Mouse (Mus musculus) neutrophil, adult 65 days (primary cell): ENCODE results near the gene Xlr4a. TPM values are rescaled to one million over a fixed set of nuclear protein-coding genes. Genes with fewer than 3 reads are reported as not detected.

Source experiments
- total RNA-seq: library from RNA; stranded (reverse); gene quantifications from 2 replicates; pipeline ENCODE4 v1.2.4, GENCODE M21; 2023

The Xlr4a gene
- 0.59 and 2.4 TPM in 2 replicates for total RNA-seq

DNA sequence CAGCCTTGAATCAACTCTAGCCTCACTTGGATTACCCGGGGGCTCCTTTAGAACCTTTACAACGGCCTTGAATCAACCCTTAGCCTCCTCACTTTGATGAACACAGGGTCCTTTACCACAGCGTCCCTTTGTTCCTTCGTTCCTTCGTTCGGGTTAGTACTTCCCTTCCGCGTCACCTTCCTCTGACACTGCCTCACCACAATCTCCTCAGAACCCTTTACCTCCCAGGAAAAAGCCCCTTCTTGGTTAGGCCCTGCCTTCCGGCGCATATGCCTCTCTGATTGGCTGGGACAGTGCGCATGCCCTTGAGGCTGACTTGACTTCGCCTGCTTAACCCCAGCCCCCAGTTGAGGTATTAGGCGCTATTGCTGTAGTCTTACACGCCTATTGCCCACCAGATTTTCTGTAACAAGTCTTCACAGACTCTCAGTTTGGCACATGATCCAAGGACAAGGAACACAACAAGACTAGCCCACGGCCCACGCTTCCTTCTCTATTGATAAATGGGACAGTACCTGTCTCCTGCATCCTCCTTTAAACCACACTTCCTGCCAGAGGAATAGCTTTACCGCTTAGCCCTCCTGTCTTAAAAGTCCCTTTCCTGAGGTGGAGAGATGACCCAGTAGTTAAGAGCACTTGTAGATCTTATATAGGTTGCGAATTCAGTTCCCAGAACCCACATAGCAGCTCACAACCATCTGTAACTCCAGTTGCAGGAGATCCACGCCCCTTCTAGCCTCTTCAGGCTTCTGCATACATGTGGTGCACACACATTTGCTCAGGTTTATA, at the start of gene Xlr4a:
Xlr4a (minus strand) TSS at position 212 of the 789 bp plus-strand sequence.

DNA sequence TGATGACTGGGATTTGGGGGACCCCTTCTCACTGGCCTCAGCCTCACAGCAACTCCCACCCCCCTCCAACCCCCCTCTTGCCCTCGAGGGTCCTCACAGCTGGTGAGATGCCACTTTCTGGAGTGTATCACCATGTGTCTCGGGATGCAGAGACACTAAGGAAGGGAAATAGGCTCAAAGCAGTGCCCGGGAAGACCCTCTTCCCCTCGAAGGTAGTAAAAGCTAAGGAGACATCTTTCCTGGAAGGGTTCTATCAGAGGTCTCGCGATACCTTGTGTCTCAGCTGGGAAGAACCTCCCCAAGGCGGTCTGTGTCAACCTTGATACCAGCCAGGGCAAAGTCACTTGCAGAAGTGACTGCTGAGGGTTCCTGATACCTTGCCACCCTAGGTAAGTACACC, 34.5 kb upstream of the Xlr4a start, which contains the start of gene Gm14685:
Gm14685 (plus strand) TSS at position 301 of the 400 bp plus-strand sequence.

DNA sequence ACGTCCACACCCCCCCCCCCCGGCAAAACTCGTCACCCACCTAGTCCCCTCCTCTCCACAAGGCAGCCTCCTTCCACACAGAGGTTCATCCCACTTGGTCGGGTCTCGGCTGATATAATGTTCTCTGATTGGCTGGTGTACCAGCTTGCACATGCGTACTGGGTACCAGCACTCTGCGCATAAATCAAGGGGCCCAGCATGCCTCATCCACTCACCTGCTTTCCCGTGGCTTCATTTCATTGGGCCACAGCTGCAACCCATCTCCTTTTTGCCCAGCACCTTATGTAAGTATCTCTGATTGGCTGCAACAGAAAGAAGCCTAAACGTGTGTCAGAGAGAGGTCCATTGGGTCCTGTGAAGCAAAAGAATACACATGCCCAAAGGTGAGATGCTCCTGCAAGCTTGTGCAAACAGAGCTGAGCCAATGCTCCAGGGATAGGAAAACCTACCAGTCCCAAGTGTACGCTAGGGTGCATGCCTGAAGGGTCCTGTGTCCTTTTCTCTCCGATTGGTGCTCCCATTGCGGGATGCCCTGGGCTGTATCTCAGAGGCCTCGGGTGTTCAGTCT, 14.7 kb upstream of the Xlr4a start, which contains the start of gene Xlr3a:
Xlr3a (minus strand) TSS at position 155 of the 568 bp plus-strand sequence.

DNA sequence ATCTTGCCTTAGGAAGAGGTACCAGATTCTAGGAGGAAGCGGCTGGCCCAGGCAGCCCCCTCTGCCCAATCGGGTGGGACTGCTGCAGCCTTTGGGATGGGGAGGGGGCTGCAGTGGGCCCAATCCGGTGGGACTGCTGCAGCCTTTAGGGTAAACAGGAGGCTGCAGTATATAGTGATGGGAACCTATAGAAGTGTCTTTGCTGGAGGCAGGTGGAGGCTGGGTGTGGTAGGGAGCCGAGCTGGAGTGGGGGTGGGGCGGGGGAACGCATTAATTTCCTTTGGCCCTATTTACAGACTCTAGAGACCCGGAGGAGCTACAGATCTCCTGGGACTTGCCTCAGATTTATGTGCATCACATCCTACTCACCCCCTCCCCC, 17.9 kb downstream of the Xlr4a start, which contains the start of gene Pnma3:
Pnma3 (plus strand) TSS at position 373 of the 379 bp plus-strand sequence.

DNA sequence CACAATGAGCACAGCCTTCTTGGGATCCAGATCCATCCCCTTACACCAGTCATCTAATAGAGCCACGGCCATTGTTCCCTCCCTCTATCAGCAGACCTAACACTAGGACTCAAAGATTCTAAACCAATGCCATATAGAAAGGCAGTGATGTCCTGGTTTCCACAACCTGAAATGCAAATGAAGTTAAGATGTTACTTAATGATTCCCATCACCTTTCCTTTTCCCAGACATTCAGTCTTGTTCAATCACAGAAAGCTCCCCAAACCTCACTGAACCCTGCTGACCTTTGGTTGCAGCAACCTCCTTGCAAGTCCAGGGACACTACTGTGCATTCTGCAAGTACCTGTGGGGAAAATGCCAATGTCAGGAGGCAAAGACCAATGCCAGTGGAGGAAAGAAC, 45.3 kb downstream of the Xlr4a start, which contains the start of gene Pnma5:
Pnma5 (minus strand) TSS at position 101 of the 400 bp plus-strand sequence.

Other genes starting within 250 kb of the Xlr4a start
- 16.7 and 17.7 TPM in 2 replicates for gene Cetn2, start 164.1 kb downstream of the Xlr4a start, total RNA-seq
- 4.4 and 5.0 TPM in 2 replicates for gene Nsdhl, start 163.9 kb downstream of the Xlr4a start, total RNA-seq
- gene Zfp185, start 95.1 kb downstream of the Xlr4a start, total RNA-seq, result not detected in 2 replicates
- gene Pnma5, start 45.4 kb downstream of the Xlr4a start, total RNA-seq, result 1.6 and 1.9 TPM in 2 replicates
- not detected in 2 replicates for gene Pnma3, start 17.7 kb downstream of the Xlr4a start, total RNA-seq
- not detected in 2 replicates for gene Xlr3a, start 14.6 kb upstream of the Xlr4a start, total RNA-seq
- 0.32 TPM in 1 of 2 replicates, not detected in the other for gene Gm14685, start 34.6 kb upstream of the Xlr4a start, total RNA-seq
- gene Xlr5b, start 66.3 kb upstream of the Xlr4a start, total RNA-seq, result not detected in 2 replicates
- gene DXBay18, start 67.0 kb upstream of the Xlr4a start, total RNA-seq, result 0.43 TPM in 1 of 2 replicates, not detected in the other
- gene Spin2d, start 94.5 kb upstream of the Xlr4a start, total RNA-seq, result not detected in 2 replicates
- gene Xlr3b, start 109.7 kb upstream of the Xlr4a start, total RNA-seq, result 0.39 and 0.88 TPM in 2 replicates
- gene Xlr4b, start 131.9 kb upstream of the Xlr4a start, total RNA-seq, result 0.88 and 2.2 TPM in 2 replicates
- 4.8 TPM in 2 replicates for gene F8a, start 145.8 kb upstream of the Xlr4a start, total RNA-seq
- gene Xlr4c, start 160.7 kb upstream of the Xlr4a start, total RNA-seq, result 0.84 TPM in 1 of 2 replicates, not detected in the other
- not detected in 2 replicates for gene Xlr3c, start 182.9 kb upstream of the Xlr4a start, total RNA-seq
- gene Xlr5a, start 210.5 kb upstream of the Xlr4a start, total RNA-seq, result not detected in 2 replicates
- not detected in 2 replicates for gene Xlr5c, start 210.5 kb upstream of the Xlr4a start, total RNA-seq